Mouse (Mus musculus) myocyte (in vitro differentiated cells): ENCODE data around the gene Gtf2a1.

Source experiments
- CEBPB ChIP-seq: IDR thresholded peaks from 2 replicates; pipeline ENCODE4 v1.6.1; 2011; ENCODE audit warnings: mild to moderate bottlenecking, moderate library complexity; ENCODE audit not compliant: poor library complexity, insufficient read depth, severe bottlenecking
- MYOD1 ChIP-seq, 3 experiments: IDR thresholded peaks; one replicate each; pipeline ENCODE4 v1.6.1; 2011; ENCODE audit warnings: control low read depth in 2 of 3, low read depth in 2 of 3, mild to moderate bottlenecking in 2 of 3, moderate library complexity in 1 of 3; ENCODE audit not compliant: insufficient read length in 2 of 3, control insufficient read depth in 1 of 3
- MYOG ChIP-seq, 3 experiments: IDR thresholded peaks; one replicate each; pipeline ENCODE4 v1.6.1; 2011; ENCODE audit warnings: control low read depth in 2 of 3, low read depth in 2 of 3, mild to moderate bottlenecking in 2 of 3; ENCODE audit not compliant: insufficient read length in 2 of 3, control insufficient read depth in 1 of 3, insufficient read depth in 1 of 3
- POLR2A ChIP-seq: IDR thresholded peaks from one replicate; pipeline ENCODE4 v1.6.1; 2011; ENCODE audit warnings: low read depth, mild to moderate bottlenecking, control low read depth, moderate library complexity; ENCODE audit not compliant: insufficient read length
- REST ChIP-seq: IDR thresholded peaks from one replicate; pipeline ENCODE4 v1.6.1; 2011; ENCODE audit warnings: mild to moderate bottlenecking, control low read depth, moderate library complexity; ENCODE audit not compliant: insufficient read depth, insufficient read length

DNA sequence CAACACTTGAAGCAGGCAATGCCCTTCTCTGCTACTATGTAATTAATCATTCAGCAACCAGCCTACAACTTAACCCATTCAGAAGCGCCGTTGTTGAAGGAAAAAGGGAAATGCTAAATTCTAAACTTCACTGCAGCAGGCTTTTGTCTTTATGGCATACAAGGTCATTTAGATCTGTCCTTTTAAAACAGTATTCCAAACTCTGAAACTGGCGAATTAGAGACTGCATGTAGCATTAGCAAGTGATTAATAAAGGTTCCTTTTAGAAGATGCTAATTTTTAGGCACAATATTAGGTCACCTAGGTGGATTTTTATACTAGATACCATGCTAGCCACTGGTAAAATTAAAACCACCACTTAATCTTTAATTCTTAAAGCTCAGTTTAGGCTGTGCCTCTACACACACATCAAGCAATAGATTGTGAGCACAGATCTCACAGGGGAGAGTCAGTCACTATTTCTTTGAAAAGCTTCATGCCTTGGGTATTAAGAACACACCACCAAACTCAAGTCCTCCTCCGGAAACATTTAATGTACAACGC lies 2.7 kb downstream of the Gtf2a1 start:
- TF ChIP-seq POLR2A (no peak), MYOD1 (IDR thresholded peaks at IDR 0.05; ENCODE audit: control insufficient read depth in 1 of 3, insufficient read length in 2 of 3, low read depth in 2 of 3) (no peak), REST (no peak), MYOG (IDR thresholded peaks at IDR 0.05; ENCODE audit: control insufficient read depth in 1 of 3, insufficient read depth in 1 of 3, insufficient read length in 2 of 3, low read depth in 2 of 3) (no peak), CEBPB (no peak)
